Mouse (Mus musculus): ENCODE measurements around the gene Timeless. TPM values are rescaled to one million over a fixed set of nuclear protein-coding genes. Genes with fewer than 3 reads are reported as not detected.
A peak's percentile ranks its signal among the peaks of the same experiment; 100 is the strongest.
"Not testable (repeated sequence)": the region's sequence is repeated elsewhere in the genome, so short reads cannot be mapped to it uniquely, and the experiment has no call there.

Timeless gene
- polyA plus RNA-seq, 1 experiment from 2014 or later, result 46.2 TPM

- Histone ChIP-seq H3K9me3 (replicated peaks) (no peaks in the 10 kb centered on the region), H3K9ac (peak overlapping the region; percentile 81), H3K4me1 (peaks cover 9% of the 10 kb centered on the region; the same call in 1 of the 2 replicates), H3K27me3 (peaks cover 32% of the 10 kb centered on the region), H3K27ac (0 out of 2 replicates have a peak overlapping the region, but pooled peaks have one; percentile 12), H3K4me2 (replicated peaks) (peak overlapping the region; percentile 98), H3K36me3 (no peaks in the 10 kb centered on the region), H3K4me3 (peak overlapping the region; percentile 75)
- ATAC-seq (ENCODE audit: low FRiP score), result peak; percentile 93
- under 1% methylated on average over 58 of the region's 79 CpGs for WGBS
These were observed 37.1 kb upstream of the Timeless start for GRCm38 (mm10) chr10:128194551-128195461.

GRCm38 (mm10) chr10:128201856-128202255 is 30.0 kb upstream of the Timeless start:
- 79% methylated on average over 6 of the region's 6 CpGs for WGBS
- no peak overlapping the region for H3K4me2 ChIP-seq (replicated peaks)
- H3K9me3 ChIP-seq (replicated peaks), result no peaks in the 10 kb centered on the region
- H3K36me3 ChIP-seq, result peaks cover 7% of the 10 kb centered on the region
- peaks cover 4% of the 10 kb centered on the region for H3K27me3 ChIP-seq
- no peak overlapping the region for H3K9ac ChIP-seq
- no peaks in the 10 kb centered on the region for H3K4me1 ChIP-seq
- ATAC-seq (ENCODE audit: low FRiP score), result no peak
- H3K27ac ChIP-seq, result no peak overlapping the region
- H3K4me3 ChIP-seq, result no peak overlapping the region

GRCm38 (mm10) chr10:128204941-128205340 is 26.9 kb upstream of the Timeless start:
- Histone ChIP-seq H3K4me1 (no peaks in the 10 kb centered on the region), H3K27ac (no peak overlapping the region), H3K36me3 (peaks cover 7% of the 10 kb centered on the region), H3K9ac (no peak overlapping the region), H3K4me2 (replicated peaks) (no peak overlapping the region), H3K4me3 (no peak overlapping the region), H3K9me3 (replicated peaks) (no peaks in the 10 kb centered on the region), H3K27me3 (no peaks in the 10 kb centered on the region)
- no peak for ATAC-seq (ENCODE audit: low FRiP score)
- 88% methylated on average over 15 of the region's 15 CpGs for WGBS

- Histone ChIP-seq H3K4me3 (no peak overlapping the region), H3K9me3 (replicated peaks) (no peaks in the 10 kb centered on the region), H3K4me2 (replicated peaks) (no peak overlapping the region), H3K27me3 (peaks cover under 1% of the 10 kb centered on the region; the same call in 1 of the 2 replicates), H3K36me3 (peaks cover 7% of the 10 kb centered on the region), H3K27ac (no peak overlapping the region), H3K9ac (no peak overlapping the region), H3K4me1 (peaks cover 9% of the 10 kb centered on the region)
- no peak for ATAC-seq (ENCODE audit: low FRiP score)
- WGBS, result 94% methylated on average over 10 of the region's 10 CpGs
These were observed 23.5 kb upstream of the Timeless start for GRCm38 (mm10) chr10:128208326-128208725.

GRCm38 (mm10) chr10:128209311-128210009 is 22.4 kb upstream of the Timeless start:
- Histone ChIP-seq H3K4me1 (peaks cover 9% of the 10 kb centered on the region), H3K27ac (no peak overlapping the region), H3K27me3 (peaks cover 3% of the 10 kb centered on the region; the same call in 1 of the 2 replicates), H3K4me2 (replicated peaks) (no peak overlapping the region), H3K4me3 (no peak overlapping the region), H3K9me3 (replicated peaks) (no peaks in the 10 kb centered on the region), H3K9ac (no peak overlapping the region), H3K36me3 (peaks cover 7% of the 10 kb centered on the region)
- no peak for ATAC-seq (ENCODE audit: low FRiP score)
- 94% methylated on average over 11 of the region's 11 CpGs for WGBS

GRCm38 (mm10) chr10:128210131-128210530 is 21.7 kb upstream of the Timeless start:
- no peak overlapping the region for H3K4me3 ChIP-seq
- H3K27ac ChIP-seq, result no peak overlapping the region
- ATAC-seq (ENCODE audit: low FRiP score), result no peak
- peaks cover 9% of the 10 kb centered on the region for H3K4me1 ChIP-seq
- WGBS, result 81% methylated on average over 2 of the region's 2 CpGs
- H3K4me2 ChIP-seq (replicated peaks), result no peak overlapping the region
- peaks cover 3% of the 10 kb centered on the region; the same call in 1 of the 2 replicates for H3K27me3 ChIP-seq
- peaks cover 7% of the 10 kb centered on the region for H3K36me3 ChIP-seq
- H3K9me3 ChIP-seq (replicated peaks), result no peaks in the 10 kb centered on the region
- no peak overlapping the region for H3K9ac ChIP-seq

- peak overlapping the region; percentile 70 for H3K9ac ChIP-seq
- H3K4me1 ChIP-seq, result peaks cover 9% of the 10 kb centered on the region
- no peak overlapping the region for H3K27ac ChIP-seq
- H3K4me2 ChIP-seq (replicated peaks), result peak overlapping the region; percentile 90
- peaks cover 3% of the 10 kb centered on the region; the same call in 1 of the 2 replicates for H3K27me3 ChIP-seq
- ATAC-seq (ENCODE audit: low FRiP score), result 0 out of 2 replicates have a peak, but pooled peaks have one; percentile 9
- H3K4me3 ChIP-seq, result peak overlapping the region; percentile 59
- peaks cover 7% of the 10 kb centered on the region; the same call in 1 of the 2 replicates for H3K36me3 ChIP-seq
- WGBS, result 40% methylated on average over 14 of the region's 14 CpGs
- no peaks in the 10 kb centered on the region for H3K9me3 ChIP-seq (replicated peaks)
These were observed 20.9 kb upstream of the Timeless start for GRCm38 (mm10) chr10:128210954-128211353.

GRCm38 (mm10) chr10:128211390-128212108 is 20.3 kb upstream of the Timeless start, which contains the start of gene Spryd4:
Spryd4 (minus strand) TSS chr10:128211807.
- ATAC-seq (ENCODE audit: low FRiP score), result peak; percentile 94
- no peak within 1 kb of the TSS for H3K27ac ChIP-seq
- H3K36me3 ChIP-seq, result peaks cover 3% of the 10 kb centered on the region; the same call in 1 of the 2 replicates
- H3K4me1 ChIP-seq, result peaks cover 9% of the 10 kb centered on the region
- H3K4me2 ChIP-seq (replicated peaks), result peak within 1 kb of the TSS; percentile 90
- peaks cover 3% of the 10 kb centered on the region; the same call in 1 of the 2 replicates for H3K27me3 ChIP-seq
- H3K9ac ChIP-seq, result peak within 1 kb of the TSS; percentile 70
- under 1% methylated on average over 30 of the region's 30 CpGs for WGBS
- peak within 1 kb of the TSS; percentile 59 for H3K4me3 ChIP-seq
- H3K9me3 ChIP-seq (replicated peaks), result no peaks in the 10 kb centered on the region

GRCm38 (mm10) chr10:128212148-128212547 is 19.7 kb upstream of the Timeless start:
- 56% methylated on average over 6 of the region's 6 CpGs for WGBS
- H3K9ac ChIP-seq, result no peak overlapping the region
- ATAC-seq (ENCODE audit: low FRiP score), result peak; percentile 12; the same call in 1 of the 2 replicates
- H3K27me3 ChIP-seq, result peaks cover 3% of the 10 kb centered on the region; the same call in 1 of the 2 replicates
- H3K4me1 ChIP-seq, result peaks cover 9% of the 10 kb centered on the region
- no peaks in the 10 kb centered on the region for H3K36me3 ChIP-seq
- no peak overlapping the region for H3K27ac ChIP-seq
- no peaks in the 10 kb centered on the region for H3K9me3 ChIP-seq (replicated peaks)
- peak overlapping the region; percentile 90 for H3K4me2 ChIP-seq (replicated peaks)
- peak overlapping the region; percentile 59 for H3K4me3 ChIP-seq

- peak overlapping the region; percentile 45 for H3K4me2 ChIP-seq (replicated peaks)
- no peak overlapping the region for H3K9ac ChIP-seq
- 0 out of 2 replicates have a peak, but pooled peaks have one; percentile 38 for ATAC-seq (ENCODE audit: low FRiP score)
- H3K9me3 ChIP-seq (replicated peaks), result no peaks in the 10 kb centered on the region
- 2% methylated on average over 18 of the region's 18 CpGs for WGBS
- no peaks in the 10 kb centered on the region for H3K36me3 ChIP-seq
- peak overlapping the region; percentile 25 for H3K4me3 ChIP-seq
- peaks cover 9% of the 10 kb centered on the region for H3K4me1 ChIP-seq
- peaks cover 3% of the 10 kb centered on the region; the same call in 1 of the 2 replicates for H3K27me3 ChIP-seq
- no peak overlapping the region for H3K27ac ChIP-seq
These were observed 19.0 kb upstream of the Timeless start for GRCm38 (mm10) chr10:128212871-128213323.

- 90% methylated on average over 4 of the region's 4 CpGs for WGBS
These were observed 17.8 kb upstream of the Timeless start for GRCm38 (mm10) chr10:128214112-128214511.

More at GRCm38 (mm10) chr10:128214112-128214511, 17.8 kb upstream of the Timeless start:
- H3K4me2 ChIP-seq (replicated peaks); H3K4me1 ChIP-seq; H3K4me3 ChIP-seq; H3K36me3 ChIP-seq; H3K9ac ChIP-seq; H3K27me3 ChIP-seq; ATAC-seq (ENCODE audit: low FRiP score); H3K9me3 ChIP-seq (replicated peaks); H3K27ac ChIP-seq: not testable (repeated sequence)

All from hindbrain, embryonic 12.5 days (tissue).